Mouse (Mus musculus) myocyte (in vitro differentiated cells): ENCODE results near the gene 4922502D21Rik. TPM values are rescaled to one million over a fixed set of nuclear protein-coding genes. Genes with fewer than 3 reads are reported as not detected.

Experiments used
- H3K27me3 ChIP-seq: one replicate; pipeline ENCODE4 v1.6.1; 2011; ENCODE audit not compliant: control insufficient read depth, insufficient read depth, insufficient read length
- H3K36me3 ChIP-seq: one replicate; pipeline ENCODE4 v1.6.1; 2011; ENCODE audit not compliant: control insufficient read depth, insufficient read depth
- H3K4me2 ChIP-seq: one replicate; pipeline ENCODE4 v1.6.1; 2011; ENCODE audit warnings: low read depth, control low read depth
- H3K4me3 ChIP-seq: one replicate; pipeline ENCODE4 v1.5.1; 2011; ENCODE audit warnings: mild to moderate bottlenecking, control low read depth, moderate library complexity
- H3K79me2 ChIP-seq: one replicate; pipeline ENCODE4 v1.6.1; 2011; ENCODE audit not compliant: control insufficient read depth, insufficient read depth
- H3ac ChIP-seq: one replicate; pipeline ENCODE4 v1.6.1; 2011; ENCODE audit not compliant: control insufficient read depth, insufficient read length
- CEBPB ChIP-seq: IDR thresholded peaks from 2 replicates; pipeline ENCODE4 v1.6.1; 2011; ENCODE audit warnings: mild to moderate bottlenecking, moderate library complexity; ENCODE audit not compliant: poor library complexity, insufficient read depth, severe bottlenecking
- E2F4 ChIP-seq: IDR thresholded peaks from one replicate; pipeline ENCODE4 v1.6.1; 2011; ENCODE audit warnings: mild to moderate bottlenecking, control low read depth, moderate library complexity; ENCODE audit not compliant: insufficient read depth
- MAX ChIP-seq: IDR thresholded peaks from one replicate; pipeline ENCODE4 v1.6.1; 2011; ENCODE audit warnings: low read depth, mild to moderate bottlenecking, control low read depth
- MYOD1 ChIP-seq, 3 experiments: IDR thresholded peaks; one replicate each; pipeline ENCODE4 v1.6.1; 2011; ENCODE audit warnings: control low read depth in 2 of 3, low read depth in 2 of 3, mild to moderate bottlenecking in 2 of 3, moderate library complexity in 1 of 3; ENCODE audit not compliant: insufficient read length in 2 of 3, control insufficient read depth in 1 of 3
- MYOG ChIP-seq, 3 experiments: IDR thresholded peaks; one replicate each; pipeline ENCODE4 v1.6.1; 2011; ENCODE audit warnings: control low read depth in 2 of 3, low read depth in 2 of 3, mild to moderate bottlenecking in 2 of 3; ENCODE audit not compliant: insufficient read length in 2 of 3, control insufficient read depth in 1 of 3, insufficient read depth in 1 of 3
- POLR2A ChIP-seq: IDR thresholded peaks from one replicate; pipeline ENCODE4 v1.6.1; 2011; ENCODE audit warnings: low read depth, mild to moderate bottlenecking, control low read depth, moderate library complexity; ENCODE audit not compliant: insufficient read length
- POLR2AphosphoS2 ChIP-seq: IDR thresholded peaks from one replicate; pipeline ENCODE4 v1.6.1; 2011; ENCODE audit warnings: low read depth, control low read depth; ENCODE audit not compliant: insufficient read length
- REST ChIP-seq: IDR thresholded peaks from one replicate; pipeline ENCODE4 v1.6.1; 2011; ENCODE audit warnings: mild to moderate bottlenecking, control low read depth, moderate library complexity; ENCODE audit not compliant: insufficient read depth, insufficient read length
- SRF ChIP-seq: IDR thresholded peaks from one replicate; pipeline ENCODE4 v1.6.1; 2011; ENCODE audit warnings: low read depth; ENCODE audit not compliant: control insufficient read depth, insufficient read length
- TCF12 ChIP-seq: IDR thresholded peaks from one replicate; pipeline ENCODE4 v1.6.1; 2011; ENCODE audit warnings: mild to moderate bottlenecking, control low read depth; ENCODE audit not compliant: poor library complexity, insufficient read depth, severe bottlenecking
- TCF3 ChIP-seq: IDR thresholded peaks from one replicate; pipeline ENCODE4 v1.6.1; 2011; ENCODE audit warnings: low read depth, control low read depth; ENCODE audit not compliant: insufficient read length
- USF1 ChIP-seq: IDR thresholded peaks from one replicate; pipeline ENCODE4 v1.6.1; 2011; ENCODE audit warnings: low read depth, mild to moderate bottlenecking, control low read depth, moderate library complexity
- polyA plus RNA-seq: library from polyadenylated mRNA; unstranded; fragments of >200 nt; fragmentation: generic; extraction: Trizol; gene quantifications from one replicate; pipeline ENCODE4 v1.2.1, GENCODE M21; 2012; ENCODE audit warnings: missing spikeins

4922502D21Rik gene
- polyA plus RNA-seq, 1 experiment = not detected

DNA sequence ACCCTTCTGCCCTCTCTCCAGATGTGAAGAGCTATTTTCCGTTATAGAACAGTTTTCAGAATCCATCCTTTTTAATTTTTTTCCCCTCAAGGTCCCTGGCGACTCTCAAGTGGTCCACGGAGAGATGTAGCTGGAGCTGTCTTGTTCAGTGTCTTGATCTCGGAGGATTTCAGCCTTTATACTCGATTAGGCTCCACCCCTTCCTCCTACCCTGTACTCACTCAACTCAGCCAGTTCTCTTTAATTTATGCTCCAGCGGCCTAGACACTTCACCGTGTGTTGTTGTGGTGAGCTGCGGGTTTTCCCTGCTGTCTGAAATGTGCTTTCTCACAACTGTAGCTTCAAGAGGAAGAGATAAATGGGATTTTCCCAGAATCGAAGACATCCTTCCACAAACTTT is 56.4 kb downstream of the 4922502D21Rik start, which contains the start of gene Cd69:
Gene Cd69, minus strand, starts transcription at position 217 of the 400 bp plus-strand sequence.
- no peak within 1 kb of the TSS for H3ac ChIP-seq
- TF ChIP-seq REST = no peak
- TF ChIP-seq MYOG (IDR thresholded peaks at IDR 0.05; ENCODE audit: control insufficient read depth in 1 of 3, insufficient read depth in 1 of 3, insufficient read length in 2 of 3, low read depth in 2 of 3) = no peak
- no peak for TF ChIP-seq SRF
- no peak for TF ChIP-seq E2F4
- no peak for TF ChIP-seq TCF3
- TF ChIP-seq CEBPB = no peak
- no peak for TF ChIP-seq MYOD1 (IDR thresholded peaks at IDR 0.05; ENCODE audit: control insufficient read depth in 1 of 3, insufficient read length in 2 of 3, low read depth in 2 of 3)
- no peak for TF ChIP-seq MAX
- no peak for TF ChIP-seq POLR2AphosphoS2
- no peak for TF ChIP-seq USF1
- TF ChIP-seq TCF12 = no peak
- TF ChIP-seq POLR2A = no peak
- no peaks in the 10 kb centered on the region for H3K27me3 ChIP-seq
- H3K79me2 ChIP-seq = no peaks in the 10 kb centered on the region
- H3K4me3 ChIP-seq = no peak within 1 kb of the TSS
- H3K36me3 ChIP-seq = no peaks in the 10 kb centered on the region
- H3K4me2 ChIP-seq = peak within 1 kb of the TSS; percentile 43

DNA sequence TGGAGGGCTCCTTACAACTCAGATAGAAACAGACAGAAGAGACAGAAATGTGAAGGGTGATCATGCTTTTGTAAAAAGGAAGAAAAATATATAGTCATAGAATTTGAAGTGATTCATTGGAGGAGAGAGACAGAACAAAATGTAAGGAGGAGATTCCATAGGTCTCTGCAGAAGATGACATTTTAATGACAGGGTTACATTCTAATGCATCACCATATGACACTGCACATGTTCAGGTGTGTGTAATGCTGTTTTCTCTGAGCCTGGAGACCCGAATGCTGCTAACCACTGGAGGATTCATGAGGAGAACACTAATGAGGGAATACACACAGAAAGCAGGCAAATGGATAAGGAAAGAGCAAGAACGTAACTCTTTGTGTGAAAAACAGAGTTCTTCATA is 57.1 kb downstream of the 4922502D21Rik start:
- no peaks in the 10 kb centered on the region for H3K79me2 ChIP-seq
- H3ac ChIP-seq = no peak overlapping the region
- no peaks in the 10 kb centered on the region for H3K36me3 ChIP-seq
- no peaks in the 10 kb centered on the region for H3K27me3 ChIP-seq
- no peak overlapping the region for H3K4me3 ChIP-seq
- TF ChIP-seq TCF12 (no peak), REST (no peak), MYOD1 (IDR thresholded peaks at IDR 0.05; ENCODE audit: control insufficient read depth in 1 of 3, insufficient read length in 2 of 3, low read depth in 2 of 3) (no peak), POLR2AphosphoS2 (no peak), CEBPB (no peak), SRF (no peak), TCF3 (no peak), USF1 (no peak), E2F4 (no peak), MAX (no peak), MYOG (IDR thresholded peaks at IDR 0.05; ENCODE audit: control insufficient read depth in 1 of 3, insufficient read depth in 1 of 3, insufficient read length in 2 of 3, low read depth in 2 of 3) (no peak), POLR2A (no peak)
- H3K4me2 ChIP-seq = no peak overlapping the region

DNA sequence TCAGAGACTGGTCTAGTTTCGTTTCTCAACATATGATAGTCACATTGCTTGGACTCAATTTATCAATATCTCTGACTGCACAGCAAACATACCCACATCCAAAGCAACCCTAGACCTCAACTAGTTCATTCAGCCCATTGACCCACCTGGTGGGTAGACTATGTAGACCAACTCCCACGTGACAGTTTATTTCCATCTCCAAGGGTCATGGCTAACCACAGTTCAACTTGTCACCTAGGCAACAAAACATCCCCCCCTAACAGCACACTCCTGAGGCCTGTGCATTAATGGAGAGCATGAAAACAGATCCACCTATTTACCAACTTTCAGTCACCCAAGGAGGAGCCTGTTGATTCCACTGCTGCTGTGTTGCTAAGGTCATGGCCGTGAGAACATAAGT is 57.9 kb downstream of the 4922502D21Rik start:
- Histone ChIP-seq H3K36me3 (no peaks in the 10 kb centered on the region), H3K4me2 (no peak overlapping the region), H3K27me3 (no peaks in the 10 kb centered on the region), H3K79me2 (no peaks in the 10 kb centered on the region), H3K4me3 (no peak overlapping the region), H3ac (no peak overlapping the region)
- no peak for TF ChIP-seq POLR2AphosphoS2
- no peak for TF ChIP-seq MYOG (IDR thresholded peaks at IDR 0.05; ENCODE audit: control insufficient read depth in 1 of 3, insufficient read depth in 1 of 3, insufficient read length in 2 of 3, low read depth in 2 of 3)

Other genes starting within 250 kb of the 4922502D21Rik start
- not detected for gene Clec2e, start 230.9 kb downstream of the 4922502D21Rik start, polyA plus RNA-seq
- gene Clec2d, start 151.2 kb downstream of the 4922502D21Rik start, polyA plus RNA-seq = 19.7 TPM
- gene Cd69, start 56.4 kb downstream of the 4922502D21Rik start, polyA plus RNA-seq = 0.23 TPM
- not detected for gene Clec12a, start 10.9 kb upstream of the 4922502D21Rik start, polyA plus RNA-seq
- not detected for gene Clec12b, start 54.1 kb upstream of the 4922502D21Rik start, polyA plus RNA-seq
- gene Clec1b, start 65.5 kb upstream of the 4922502D21Rik start, polyA plus RNA-seq = not detected
- not detected for gene Clec9a, start 77.1 kb upstream of the 4922502D21Rik start, polyA plus RNA-seq
- gene Clec1a, start 120.2 kb upstream of the 4922502D21Rik start, polyA plus RNA-seq = 0.13 TPM
- gene Olr1, start 175.4 kb upstream of the 4922502D21Rik start, polyA plus RNA-seq = 0.11 TPM
- not detected for gene Tmem52b, start 180.8 kb upstream of the 4922502D21Rik start, polyA plus RNA-seq
- gene Gabarapl1, start 201.4 kb upstream of the 4922502D21Rik start, polyA plus RNA-seq = 53.6 TPM
- gene Klre1, start 246.1 kb upstream of the 4922502D21Rik start, polyA plus RNA-seq = not detected